Mouse (Mus musculus) MEL (cell line): ENCODE results near the gene Usp53. TPM values are rescaled to one million over a fixed set of nuclear protein-coding genes. Genes with fewer than 3 reads are reported as not detected.

Experiments used
- DNase-seq: peaks from one replicate; pipeline ENCODE4 v3.0.0; 2011; ENCODE audit warnings: low read depth, low spot score
- H3K27ac ChIP-seq: 2 replicates; pipeline ENCODE4 v1.5.1; 2012; ENCODE audit warnings: low read depth, mild to moderate bottlenecking, control low read depth, low read length, moderate library complexity; ENCODE audit not compliant: control insufficient read depth
- H3K27me3 ChIP-seq, 2 experiments: fragments of 150-350 bp in 1 of 2; sonication (generic) in 1 of 2; 2 replicates each; pipeline ENCODE4 v1.6.1; 2012; ENCODE audit warnings: low read length in 2 of 2, mild to moderate bottlenecking in 2 of 2, improper control_type of control experiment in 1 of 2, moderate library complexity in 1 of 2; ENCODE audit not compliant: insufficient read depth in 2 of 2, control insufficient read depth in 1 of 2
- H3K36me3 ChIP-seq, 2 experiments: 2 replicates each; pipeline ENCODE4 v1.6.1; 2012 to 2014; ENCODE audit warnings: low read length in 2 of 2, improper control_type of control experiment in 1 of 2, inconsistent platforms in 1 of 2, mild to moderate bottlenecking in 1 of 2; ENCODE audit not compliant: insufficient read depth in 2 of 2, control insufficient read depth in 1 of 2
- H3K4me1 ChIP-seq, 2 experiments: fragments of 150-350 bp in 1 of 2; sonication (generic) in 1 of 2; 2 replicates each; pipeline ENCODE4 v1.6.1; 2012; ENCODE audit warnings: low read length in 2 of 2, improper control_type of control experiment in 1 of 2, mild to moderate bottlenecking in 1 of 2; ENCODE audit not compliant: insufficient read depth in 2 of 2, control insufficient read depth in 1 of 2
- H3K4me3 ChIP-seq, 2 experiments: fragments of 150-350 bp in 1 of 2; sonication (generic) in 1 of 2; 2 replicates each; pipeline ENCODE4 v1.5.1; 2012; ENCODE audit warnings: low read depth in 2 of 2, low read length in 2 of 2, mild to moderate bottlenecking in 2 of 2, moderate library complexity in 2 of 2, control low read depth in 1 of 2, improper control_type of control experiment in 1 of 2; ENCODE audit not compliant: control insufficient read depth in 1 of 2, insufficient read depth in 1 of 2
- H3K79me2 ChIP-seq: 2 replicates; pipeline ENCODE4 v1.6.1; 2012; ENCODE audit warnings: mild to moderate bottlenecking, low read length, moderate library complexity; ENCODE audit not compliant: control insufficient read depth, poor library complexity, insufficient read depth
- H3K9ac ChIP-seq: 2 replicates; pipeline ENCODE4 v1.6.1; 2012; ENCODE audit warnings: low read depth, mild to moderate bottlenecking, control low read depth, low read length, moderate library complexity; ENCODE audit not compliant: control insufficient read depth, poor library complexity, severe bottlenecking
- H3K9me3 ChIP-seq: fragments of 150-350 bp; sonication (generic); replicated peaks from 2 replicates; pipeline ENCODE4 v1.6.1; 2012; ENCODE audit warnings: mild to moderate bottlenecking, low read length, improper control_type of control experiment, moderate library complexity; ENCODE audit not compliant: insufficient read depth
- CHD1 ChIP-seq: IDR thresholded peaks from 2 replicates; pipeline ENCODE4 v1.6.1; 2012; ENCODE audit warnings: low read depth, mild to moderate bottlenecking, inconsistent platforms, low read length, improper control_type of control experiment
- CHD2 ChIP-seq: IDR thresholded peaks from 2 replicates; pipeline ENCODE4 v1.6.1; 2011; ENCODE audit warnings: low read length, improper control_type of control experiment
- CTCF ChIP-seq, 3 experiments: IDR thresholded peaks in 2 of 3; conservative IDR thresholded peaks in 1 of 3; 2 replicates each; pipeline ENCODE4 v1.5.1; 2011 to 2012; ENCODE audit warnings: low read length in 3 of 3, low read depth in 2 of 3, mild to moderate bottlenecking in 2 of 3, improper control_type of control experiment in 1 of 3, inconsistent platforms in 1 of 3, mixed read lengths in 1 of 3, moderate library complexity in 1 of 3; ENCODE audit not compliant: control insufficient read depth in 1 of 3, insufficient read depth in 1 of 3, poor library complexity in 1 of 3, severe bottlenecking in 1 of 3
- E2F4 ChIP-seq: IDR thresholded peaks from 2 replicates; pipeline ENCODE4 v1.6.1; 2011; ENCODE audit warnings: low read depth, low read length, improper control_type of control experiment, borderline replicate concordance
- ELF1 ChIP-seq: IDR thresholded peaks from 2 replicates; pipeline ENCODE4 v1.6.1; 2014; ENCODE audit warnings: low read depth, mild to moderate bottlenecking, inconsistent platforms, low read length, improper control_type of control experiment, moderate library complexity
- EP300 ChIP-seq, 2 experiments: IDR thresholded peaks; 2 replicates each; pipeline ENCODE4 v1.6.1; 2011; ENCODE audit warnings: improper control_type of control experiment in 2 of 2, low read length in 2 of 2, low read depth in 1 of 2, mild to moderate bottlenecking in 1 of 2
- ETS1 ChIP-seq: IDR thresholded peaks from 2 replicates; pipeline ENCODE4 v1.6.1; 2012; ENCODE audit warnings: low read depth, mild to moderate bottlenecking, inconsistent platforms, low read length, improper control_type of control experiment, moderate library complexity
- GABPA ChIP-seq: IDR thresholded peaks from 2 replicates; pipeline ENCODE4 v1.6.1; 2012; ENCODE audit warnings: low read depth, mild to moderate bottlenecking, inconsistent platforms, low read length, improper control_type of control experiment, moderate library complexity
- GATA1 ChIP-seq: IDR thresholded peaks from 2 replicates; pipeline ENCODE4 v1.6.1; 2011; ENCODE audit warnings: low read depth, low read length, improper control_type of control experiment
- JUND ChIP-seq: IDR thresholded peaks from 2 replicates; pipeline ENCODE4 v1.6.1; 2011; ENCODE audit warnings: low read depth, mild to moderate bottlenecking, improper control_type of control experiment, low read length
- KAT2A ChIP-seq: conservative IDR thresholded peaks from 2 replicates; pipeline ENCODE4 v1.6.1; 2012; ENCODE audit warnings: low read depth, low read length, improper control_type of control experiment, inconsistent platforms
- MAFK ChIP-seq: IDR thresholded peaks from 2 replicates; pipeline ENCODE4 v1.6.1; 2011; ENCODE audit warnings: low read depth, mild to moderate bottlenecking, low read length, improper control_type of control experiment, borderline replicate concordance
- MAX ChIP-seq: IDR thresholded peaks from 2 replicates; pipeline ENCODE4 v1.6.1; 2011; ENCODE audit warnings: low read length, improper control_type of control experiment
- MAZ ChIP-seq: IDR thresholded peaks from 2 replicates; pipeline ENCODE4 v1.6.1; 2012; ENCODE audit warnings: low read depth, mild to moderate bottlenecking, inconsistent platforms, low read length, improper control_type of control experiment
- MEF2A ChIP-seq: IDR thresholded peaks from 2 replicates; pipeline ENCODE4 v1.6.1; 2014; ENCODE audit warnings: low read depth, mild to moderate bottlenecking, inconsistent platforms, low read length, improper control_type of control experiment; ENCODE audit not compliant: poor library complexity, insufficient replicate concordance, severe bottlenecking; ENCODE audit errors: extremely low read depth
- MXI1 ChIP-seq: IDR thresholded peaks from 2 replicates; pipeline ENCODE4 v1.6.1; 2011; ENCODE audit warnings: mild to moderate bottlenecking, low read depth, low read length, improper control_type of control experiment
- MYB ChIP-seq: IDR thresholded peaks from 2 replicates; pipeline ENCODE4 v1.6.1; 2011; ENCODE audit warnings: mild to moderate bottlenecking, low read depth, low read length, improper control_type of control experiment
- MYC ChIP-seq: IDR thresholded peaks from 2 replicates; pipeline ENCODE4 v1.6.1; 2011; ENCODE audit warnings: low read depth, mild to moderate bottlenecking, low read length, improper control_type of control experiment, moderate library complexity
- NELFE ChIP-seq: IDR thresholded peaks from 2 replicates; pipeline ENCODE4 v1.6.1; 2011; ENCODE audit warnings: low read depth, low read length, improper control_type of control experiment
- NRF1 ChIP-seq: IDR thresholded peaks from 2 replicates; pipeline ENCODE4 v1.6.1; 2014; ENCODE audit warnings: low read depth, mild to moderate bottlenecking, inconsistent platforms, low read length, improper control_type of control experiment, moderate library complexity; ENCODE audit not compliant: poor library complexity, insufficient read depth, severe bottlenecking
- POLR2A ChIP-seq, 2 experiments: IDR thresholded peaks; 2 replicates each; pipeline ENCODE4 v1.6.1; 2011 to 2012; ENCODE audit warnings: low read length in 2 of 2, mild to moderate bottlenecking in 2 of 2, control low read depth in 1 of 2, improper control_type of control experiment in 1 of 2, low read depth in 1 of 2, moderate library complexity in 1 of 2; ENCODE audit not compliant: control insufficient read depth in 1 of 2, insufficient read depth in 1 of 2, poor library complexity in 1 of 2
- POLR2AphosphoS2 ChIP-seq: IDR thresholded peaks from 2 replicates; pipeline ENCODE4 v1.6.1; 2011; ENCODE audit warnings: low read length, improper control_type of control experiment
- POLR2AphosphoS5 ChIP-seq: IDR thresholded peaks from 2 replicates; pipeline ENCODE4 v1.6.1; 2012; ENCODE audit warnings: low read depth, borderline replicate concordance, mild to moderate bottlenecking, inconsistent platforms, low read length, moderate library complexity, mixed read lengths
- RCOR1 ChIP-seq: IDR thresholded peaks from 2 replicates; pipeline ENCODE4 v1.6.1; 2012; ENCODE audit warnings: low read depth, mild to moderate bottlenecking, inconsistent platforms, low read length, improper control_type of control experiment
- SIN3A ChIP-seq: IDR thresholded peaks from 2 replicates; pipeline ENCODE4 v1.6.1; 2012; ENCODE audit warnings: low read length, improper control_type of control experiment, inconsistent platforms
- SMC3 ChIP-seq: IDR thresholded peaks from 2 replicates; pipeline ENCODE4 v1.6.1; 2011; ENCODE audit warnings: low read depth, low read length, improper control_type of control experiment
- TAL1 ChIP-seq: IDR thresholded peaks from 2 replicates; pipeline ENCODE4 v1.6.1; 2012; ENCODE audit warnings: mild to moderate bottlenecking, inconsistent platforms, low read length, moderate library complexity, mixed read lengths
- TBP ChIP-seq: IDR thresholded peaks from 2 replicates; pipeline ENCODE4 v1.8.0; 2011; ENCODE audit warnings: low read depth, low read length, improper control_type of control experiment
- TCF12 ChIP-seq: IDR thresholded peaks from 2 replicates; pipeline ENCODE4 v1.6.1; 2014; ENCODE audit warnings: low read depth, mild to moderate bottlenecking, inconsistent platforms, low read length, improper control_type of control experiment, moderate library complexity
- UBTF ChIP-seq: IDR thresholded peaks from 2 replicates; pipeline ENCODE4 v1.6.1; 2012; ENCODE audit warnings: low read depth, mild to moderate bottlenecking, inconsistent platforms, low read length, improper control_type of control experiment, moderate library complexity, borderline replicate concordance; ENCODE audit not compliant: insufficient read depth
- USF1 ChIP-seq: IDR thresholded peaks from 2 replicates; pipeline ENCODE4 v1.6.1; 2014; ENCODE audit warnings: low read depth, mild to moderate bottlenecking, inconsistent platforms, low read length, improper control_type of control experiment, moderate library complexity
- USF2 ChIP-seq, 2 experiments: IDR thresholded peaks; 2 replicates each; pipeline ENCODE4 v1.6.1; 2011 to 2012; ENCODE audit warnings: improper control_type of control experiment in 2 of 2, low read length in 2 of 2, borderline replicate concordance in 1 of 2, inconsistent platforms in 1 of 2, low read depth in 1 of 2, mild to moderate bottlenecking in 1 of 2; ENCODE audit not compliant: insufficient read depth in 1 of 2
- ZMIZ1 ChIP-seq: IDR thresholded peaks from 2 replicates; pipeline ENCODE4 v1.6.1; 2012; ENCODE audit warnings: low read depth, mild to moderate bottlenecking, inconsistent platforms, low read length, improper control_type of control experiment, moderate library complexity
- ZNF384 ChIP-seq: IDR thresholded peaks from 2 replicates; pipeline ENCODE4 v1.6.1; 2012; ENCODE audit warnings: low read depth, mild to moderate bottlenecking, inconsistent platforms, low read length, improper control_type of control experiment
- polyA plus RNA-seq, 2 experiments: library from polyadenylated mRNA; stranded (reverse) in 1 of 2; unstranded in 1 of 2; fragments of >175 nt in 1 of 2; fragments of >200 nt in 1 of 2; gene quantifications; 2 replicates each; pipeline versions ENCODE4 v1.2.1 to v1.2.4; 2012; ENCODE audit warnings: low replicate concordance in 2 of 2, low read depth in 1 of 2; ENCODE audit not compliant: insufficient read length in 2 of 2, insufficient read depth in 1 of 2, missing spikeins in 1 of 2
- total RNA-seq: library from RNA; depleted of rRNA; stranded (reverse); fragments of 300-350 nt; gene quantifications from 2 replicates; pipeline ENCODE4 v1.2.3, GENCODE M21; 2012; rRNA removed

Gene Usp53
- total RNA-seq, result 2.0 and 2.6 TPM in 2 replicates
- 1 to 10 TPM in 1 of 2 experiments, not detected in 1; 2.7 TPM for polyA plus RNA-seq

GRCm38 (mm10) chr3:122984249-122985182 is at the start of gene Usp53:
TSS of gene Usp53 (minus strand) at chr3:122984510.
- peak within 1 kb of the TSS; percentile 88 to 95 for H3K4me3 ChIP-seq
- TF ChIP-seq POLR2A (IDR thresholded peaks at IDR 0.05; ENCODE audit: control insufficient read depth in 1 of 2, insufficient read depth in 1 of 2, low read depth in 1 of 2, low read length in 2 of 2, poor library complexity in 1 of 2) (peak; percentile 95 to 96), SIN3A (peak; percentile 15; the same call in 1 of the 2 replicates), MYB (no peak), TAL1 (no peak), JUND (no peak), ETS1 (peak; percentile 32; the same call in 1 of the 2 replicates), MXI1 (peak; percentile 84), MAX (peak; percentile 58), TCF12 (peak; percentile 47), MAZ (peak; percentile 58; the same call in 1 of the 2 replicates), USF2 (IDR thresholded peaks at IDR 0.05; ENCODE audit: borderline replicate concordance in 1 of 2, insufficient read depth in 1 of 2, low read depth in 1 of 2, low read length in 2 of 2) (no peak), TBP (no peak), CTCF (IDR thresholded peaks at IDR 0.05 in 2 of 3, conservative IDR thresholded peaks at IDR 0.05 in 1 of 3; ENCODE audit: control insufficient read depth in 1 of 3, insufficient read depth in 1 of 3, low read depth in 2 of 3, low read length in 3 of 3, poor library complexity in 1 of 3, severe bottlenecking in 1 of 3) (no peak), UBTF (no peak), CHD1 (no peak), ELF1 (0 out of 2 replicates have a peak, but pooled peaks have one; percentile 18), GABPA (no peak), GATA1 (no peak), ZMIZ1 (no peak), SMC3 (no peak), MAFK (no peak), MYC (0 out of 2 replicates have a peak, but pooled peaks have one; percentile 13), POLR2AphosphoS5 (no peak), E2F4 (no peak), MEF2A (no peak), POLR2AphosphoS2 (peak; percentile 77), USF1 (peak; percentile 71), CHD2 (peak; percentile 86), KAT2A (no peak), NRF1 (peak; percentile 73), EP300 (IDR thresholded peaks at IDR 0.05; ENCODE audit: low read depth in 1 of 2, low read length in 2 of 2) (peak in 1 of 2 experiments; percentile 19; a peak in 1 of 4 replicates), NELFE (peak; percentile 96), RCOR1 (0 out of 2 replicates have a peak, but pooled peaks have one; percentile 8), ZNF384 (no peak)

More at GRCm38 (mm10) chr3:122984249-122985182, at the start of gene Usp53:
- Histone ChIP-seq H3K9ac (peak within 1 kb of the TSS; percentile 97), H3K79me2 (peaks cover 3% of the 10 kb centered on the region; the same call in 1 of the 2 replicates), H3K36me3 (peaks cover 0 to 11% of the 10 kb centered on the region in 2 experiments; a peak in 2 of 4 replicates), H3K27me3 (no peaks in the 10 kb centered on the region), H3K9me3 (no peaks in the 10 kb centered on the region), H3K27ac (peak within 1 kb of the TSS; percentile 46), H3K4me1 (peaks cover 0 to 7% of the 10 kb centered on the region in 2 experiments; a peak in 1 of 4 replicates)
- DNase-seq, result peak; percentile 93
